Mouse (Mus musculus) hindbrain, embryonic 11.5 days (tissue): ENCODE data around the gene Kmt2b. TPM values are rescaled to one million over a fixed set of nuclear protein-coding genes. Genes with fewer than 3 reads are reported as not detected.

Experiments used
- ATAC-seq: fragments of 200-750 bp; cut with Nextera tagmentation; 2 replicates; pipeline ENCODE4 v1.8.0; 2017; ENCODE audit warnings: mild to moderate bottlenecking, moderate TSS enrichment, moderate library complexity; ENCODE audit not compliant: low FRiP score
- DNase-seq: peaks from one replicate; pipeline ENCODE4 v3.0.0-alpha.2; 2015; ENCODE audit warnings: low spot score
- H3K27ac ChIP-seq: fragments of 300-500 bp; sonication (generic); 2 replicates; pipeline ENCODE4 v1.5.1; 2014; ENCODE audit warnings: mild to moderate bottlenecking, low read depth, low read length
- H3K27me3 ChIP-seq: fragments of 300-500 bp; sonication (generic); 2 replicates; pipeline ENCODE4 v1.6.1; 2014; ENCODE audit warnings: mild to moderate bottlenecking, low read length, moderate library complexity, mixed read lengths; ENCODE audit not compliant: control insufficient read depth, insufficient read depth
- H3K36me3 ChIP-seq: fragments of 300-500 bp; sonication (generic); 2 replicates; pipeline ENCODE4 v1.6.1; 2014; ENCODE audit warnings: mild to moderate bottlenecking, low read length, moderate library complexity, mixed read lengths; ENCODE audit not compliant: control insufficient read depth, insufficient read depth
- H3K4me1 ChIP-seq: fragments of 300-500 bp; sonication (generic); replicated peaks from 2 replicates; pipeline ENCODE4 v1.6.1; 2014; ENCODE audit warnings: low read length, mixed read lengths; ENCODE audit not compliant: control insufficient read depth, insufficient read depth
- H3K4me2 ChIP-seq: fragments of 300-500 bp; sonication (generic); replicated peaks from 2 replicates; pipeline ENCODE4 v1.6.1; 2014; ENCODE audit warnings: mild to moderate bottlenecking, low read depth, low read length
- H3K4me3 ChIP-seq: fragments of 300-500 bp; sonication (generic); 2 replicates; pipeline ENCODE4 v1.5.1; 2014; ENCODE audit warnings: low read depth, low read length
- H3K9ac ChIP-seq: fragments of 300-500 bp; sonication (generic); 2 replicates; pipeline ENCODE4 v1.6.1; 2014; ENCODE audit warnings: low read depth, low read length
- H3K9me3 ChIP-seq: fragments of 300-500 bp; sonication (generic); 2 replicates; pipeline ENCODE4 v1.6.1; 2016; ENCODE audit warnings: low read length; ENCODE audit not compliant: control insufficient read depth
- WGBS: fragments of 180-500 bp; shearing (Covaris S2); extraction: QIAGEN DNeasy Blood & Tissue Kit; methylation state at CpG from one replicate; pipeline ENCODE4 v1.1.7; 2014; 5-methylcytosine and 5-hydroxymethylcytosine counted together
- polyA plus RNA-seq: library from polyadenylated mRNA; unstranded; fragments of >200 nt; fragmentation: Nextera tagmentation; extraction: Ambion mirVana; gene quantifications from 2 replicates; pipeline ENCODE4 v1.2.1, GENCODE M21; 2014

Gene Kmt2b
- polyA plus RNA-seq, 1 experiment from 2014 or later: 13.2 TPM

GRCm38 (mm10) chr7:30564970-30565571 is 23.5 kb downstream of the Kmt2b start, which contains the start of gene Igflr1:
Igflr1 (plus strand) TSS chr7:30565427.
- WGBS: 95% methylated on average over 12 of the region's 12 CpGs
- Histone ChIP-seq H3K4me3 (no peak within 1 kb of the TSS), H3K9ac (no peak within 1 kb of the TSS), H3K27me3 (no peaks in the 10 kb centered on the region), H3K27ac (no peak within 1 kb of the TSS), H3K9me3 (no peaks in the 10 kb centered on the region), H3K4me1 (no peaks in the 10 kb centered on the region), H3K4me2 (no peak within 1 kb of the TSS), H3K36me3 (0 out of 2 replicates have a peak, but pooled peaks cover 2% of the 10 kb centered on the region)
- ATAC-seq (no peak), DNase-seq (no peak)

DNA sequence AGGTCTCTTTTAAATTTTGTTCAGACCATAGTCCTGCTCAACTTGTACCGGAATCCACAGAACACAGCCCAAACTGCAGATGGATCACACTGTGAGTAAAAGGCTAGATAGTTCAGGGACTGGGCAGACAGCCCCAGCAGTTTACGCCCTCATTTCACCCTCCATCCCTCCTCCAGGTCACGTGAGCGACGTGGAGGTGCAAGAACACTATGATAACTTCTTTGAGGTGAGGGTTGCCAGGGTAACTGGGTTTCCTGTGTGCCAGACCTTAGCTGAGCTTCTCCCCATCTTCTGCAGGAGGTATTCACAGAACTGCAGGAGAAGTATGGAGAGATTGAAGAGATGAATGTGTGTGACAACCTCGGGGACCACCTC is 24.6 kb downstream of the Kmt2b start:
- Histone ChIP-seq H3K9ac (peak overlapping the region; percentile 29; the same call in 1 of the 2 replicates), H3K9me3 (no peaks in the 10 kb centered on the region), H3K36me3 (no peaks in the 10 kb centered on the region), H3K4me1 (no peaks in the 10 kb centered on the region), H3K27ac (no peak overlapping the region), H3K27me3 (no peaks in the 10 kb centered on the region), H3K4me3 (peak overlapping the region; percentile 76), H3K4me2 (peak overlapping the region; percentile 59)
- WGBS: 23% methylated on average over 6 of the region's 6 CpGs
- DNase-seq: no peak
- no peak for ATAC-seq

GRCm38 (mm10) chr7:30563117-30563905 is 25.2 kb downstream of the Kmt2b start, which contains the start of the genes U2af1l4, Gm49396 and Psenen:
U2af1l4 (plus strand) TSS chr7:30563301.
Gm49396 (plus strand) TSS chr7:30563344.
Psenen (minus strand) TSS chr7:30563627.
- Histone ChIP-seq H3K9ac (peak within 1 kb of the TSS; percentile 81), H3K36me3 (no peaks in the 10 kb centered on the region), H3K27me3 (no peaks in the 10 kb centered on the region), H3K4me2 (peak within 1 kb of the TSS; percentile 59), H3K4me1 (no peaks in the 10 kb centered on the region; the same call in 1 of the 2 replicates), H3K9me3 (no peaks in the 10 kb centered on the region), H3K27ac (peak within 1 kb of the TSS; percentile 89), H3K4me3 (peak within 1 kb of the TSS; percentile 76)
- DNase-seq (peak; percentile 99), ATAC-seq (peak; percentile 85)
- WGBS: under 1% methylated on average over 45 of the region's 45 CpGs

DNA sequence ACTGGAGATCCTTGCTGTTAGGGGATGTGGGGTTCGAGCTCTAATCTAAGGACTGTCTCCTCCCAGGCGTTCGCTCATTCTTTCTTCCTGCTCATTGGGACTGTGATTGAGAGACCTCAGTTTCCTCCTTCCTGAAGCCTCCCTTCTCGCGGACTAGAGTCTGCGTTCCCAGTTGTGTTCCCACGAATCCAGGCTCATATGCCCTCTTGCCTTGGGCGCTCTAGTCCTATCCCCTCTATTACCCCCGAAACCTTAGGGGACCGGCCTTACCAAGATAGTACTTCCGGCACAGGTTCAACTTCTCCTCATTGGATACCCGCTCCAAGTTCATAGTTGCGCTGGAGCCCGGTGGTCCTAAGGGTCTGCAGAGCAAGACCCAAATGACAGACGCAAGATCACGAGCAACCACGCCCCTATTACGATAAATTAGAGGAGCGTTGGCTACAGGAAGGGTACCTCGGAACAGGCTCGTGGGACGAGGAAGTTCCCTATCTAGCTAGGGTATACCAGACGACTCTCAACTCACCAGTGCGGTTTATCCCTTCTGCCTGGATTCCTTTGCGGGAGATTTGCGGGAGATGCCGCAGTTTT is 25.9 kb downstream of the Kmt2b start:
- H3K4me1 ChIP-seq: no peaks in the 10 kb centered on the region; the same call in 1 of the 2 replicates
- peak; percentile 46 for DNase-seq
- ATAC-seq: peak; percentile 24; the same call in 1 of the 2 replicates
- WGBS: 3% methylated on average over 27 of the region's 27 CpGs
- no peaks in the 10 kb centered on the region for H3K36me3 ChIP-seq
- H3K4me3 ChIP-seq: peak overlapping the region; percentile 76
- peak overlapping the region; percentile 54 for H3K9ac ChIP-seq
- H3K27ac ChIP-seq: 0 out of 2 replicates have a peak overlapping the region, but pooled peaks have one; percentile 37
- peak overlapping the region; percentile 58 for H3K4me2 ChIP-seq
- no peaks in the 10 kb centered on the region for H3K9me3 ChIP-seq
- H3K27me3 ChIP-seq: no peaks in the 10 kb centered on the region

GRCm38 (mm10) chr7:30560296-30560695 is 28.2 kb downstream of the Kmt2b start:
- Histone ChIP-seq H3K9me3 (no peaks in the 10 kb centered on the region), H3K4me1 (no peaks in the 10 kb centered on the region; the same call in 1 of the 2 replicates), H3K9ac (no peak overlapping the region), H3K27me3 (no peaks in the 10 kb centered on the region), H3K36me3 (0 out of 2 replicates have a peak, but pooled peaks cover 5% of the 10 kb centered on the region), H3K4me2 (no peak overlapping the region), H3K4me3 (no peak overlapping the region), H3K27ac (no peak overlapping the region)
- DNase-seq: no peak
- WGBS: 65% methylated on average over 2 of the region's 2 CpGs
- ATAC-seq: no peak

- Histone ChIP-seq H3K9ac (peak within 1 kb of the TSS; percentile 40), H3K36me3 (0 out of 2 replicates have a peak, but pooled peaks cover 5% of the 10 kb centered on the region), H3K27me3 (no peaks in the 10 kb centered on the region), H3K4me2 (peak within 1 kb of the TSS; percentile 68), H3K4me3 (peak within 1 kb of the TSS; percentile 38), H3K9me3 (no peaks in the 10 kb centered on the region), H3K4me1 (no peaks in the 10 kb centered on the region; the same call in 1 of the 2 replicates), H3K27ac (no peak within 1 kb of the TSS)
- under 1% methylated on average over 20 of the region's 20 CpGs for WGBS
- ATAC-seq (peak; percentile 86), DNase-seq (peak; percentile 94)
Observed at GRCm38 (mm10) chr7:30559443-30559954, 29.0 kb downstream of the Kmt2b start, which contains the start of gene Lin37. Lin37 (minus strand) TSS chr7:30559838.

DNA sequence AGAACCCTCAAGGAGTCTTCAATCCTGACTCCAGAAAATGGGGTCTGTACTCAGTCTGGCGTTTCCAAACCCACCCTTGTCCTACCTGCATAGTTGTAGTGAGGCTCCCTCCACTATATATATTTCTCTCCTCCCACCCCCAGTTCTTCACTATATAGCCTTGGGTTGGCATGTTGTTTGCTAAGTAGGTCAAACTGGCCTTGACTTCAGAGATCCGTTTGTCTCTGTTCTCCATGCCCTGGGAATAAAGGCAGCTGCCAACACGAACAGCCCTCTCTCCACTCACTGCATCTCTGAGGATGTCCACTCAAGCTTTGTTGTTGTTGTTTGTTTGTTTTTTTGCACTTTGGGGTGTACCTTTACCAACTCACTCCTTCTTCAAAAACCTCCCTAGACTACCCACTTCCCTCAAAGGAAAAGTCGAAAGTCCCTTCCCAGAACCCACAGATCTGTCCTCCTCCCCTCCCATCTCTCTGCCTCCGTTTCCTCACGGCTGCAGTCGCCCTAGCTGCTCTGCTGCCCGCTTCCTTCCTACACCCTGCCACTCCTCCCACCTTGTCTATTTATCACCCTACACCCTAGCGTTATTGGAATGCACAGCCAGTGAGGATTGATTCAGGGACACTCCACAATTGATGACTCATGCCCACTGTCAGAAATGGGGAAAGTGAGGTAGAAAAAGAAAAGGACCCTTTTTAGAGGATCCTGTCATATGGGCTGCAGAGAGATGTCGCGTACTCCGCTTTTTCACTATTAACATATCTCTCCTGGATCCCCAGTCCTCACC is 29.7 kb downstream of the Kmt2b start:
- peak; percentile 3 for ATAC-seq

More for the DNA sequence above, 29.7 kb downstream of the Kmt2b start:
- Histone ChIP-seq H3K4me2 (peak overlapping the region; percentile 68), H3K27ac (no peak overlapping the region), H3K4me1 (no peaks in the 10 kb centered on the region; the same call in 1 of the 2 replicates), H3K9me3 (no peaks in the 10 kb centered on the region), H3K36me3 (0 out of 2 replicates have a peak, but pooled peaks cover 5% of the 10 kb centered on the region), H3K9ac (peak overlapping the region; percentile 40), H3K4me3 (peak overlapping the region; percentile 38), H3K27me3 (no peaks in the 10 kb centered on the region)
- 19% methylated on average over 12 of the region's 12 CpGs for WGBS
- no peak for DNase-seq
